Mouse (Mus musculus) small intestine, adult 2 months (tissue): Measurements from ENCODE around the gene Vps13a.

ENCODE experiments used
- CTCF ChIP-seq: fragments of 200-500 bp; IDR thresholded peaks from 2 replicates; pipeline ENCODE4 v1.5.1; 2012; ENCODE audit warnings: low read depth, mild to moderate bottlenecking, control low read depth, inconsistent platforms, low read length, moderate library complexity, mixed read lengths; ENCODE audit not compliant: insufficient replicate concordance, insufficient read length; ENCODE audit errors: extremely low read depth
- POLR2A ChIP-seq: fragments of 200-500 bp; IDR thresholded peaks from 2 replicates; pipeline ENCODE4 v1.6.1; 2012; ENCODE audit warnings: low read depth, mild to moderate bottlenecking, control low read depth, inconsistent platforms, low read length, moderate library complexity

GRCm38 (mm10) chr19:16593975-16594317 lies 186.8 kb downstream of the Vps13a start:
- TF ChIP-seq POLR2A (no peak), CTCF (no peak)
